ENCODE assay signal across 24 mouse cellular contexts in genomic region chr10:19530056-19530455, GRCm38 (mm10).
A peak's percentile ranks its signal among the peaks of the same experiment; 100 is the strongest.
DNase-seq lines count a peak whose midpoint lies in the region; ATAC-seq lines count a peak whose summit lies in the region.
"Had no signal": no experiment of that assay in that cellular context is flagged by ENCODE, and none has a peak within 500 bp of the region (broad histone marks: within the 10 kb centered on the region; RNA-seq: fewer than 3 reads in every experiment).

No protein-coding gene starts in this region.

- H3K4me2 ChIP-seq in hindbrain, embryonic 11.5 days (replicated peaks; ENCODE audit: low read depth, low read length): no peak overlapping the region
- H3K4me2 ChIP-seq in neural tube, embryonic 15.5 days: no peak overlapping the region
- H3K4me2 ChIP-seq: embryonic facial prominence, embryonic 13.5 days; heart, embryonic 11.5 days; limb, embryonic 12.5 days; liver, embryonic 12.5 days; lung, embryonic 14.5 days; stomach, embryonic 15.5 days had no signal

- H3K27ac ChIP-seq in hindbrain, embryonic 11.5 days (ENCODE audit: low read depth, low read length): no peak overlapping the region
- no peak overlapping the region for H3K27ac ChIP-seq in neural tube, embryonic 15.5 days (replicated peaks)
- H3K27ac ChIP-seq: embryonic facial prominence, embryonic 13.5 days; kidney, postnatal 0 days; limb, embryonic 12.5 days; liver, embryonic 12.5 days; midbrain, embryonic 10.5 days; stomach, embryonic 15.5 days had no signal

- peak; percentile 30; the same call in 1 of the 2 replicates for ATAC-seq in megakaryocyte, adult 5-6 weeks (ENCODE audit: poor library complexity, severe bottlenecking)
- ATAC-seq in hindbrain, embryonic 11.5 days (ENCODE audit: low FRiP score): no peak
- no peak for ATAC-seq in neural tube, embryonic 15.5 days (ENCODE audit: low FRiP score)
- ATAC-seq: forebrain, embryonic 14.5 days; hindbrain, embryonic 16.5 days; liver, embryonic 12.5 days; Patski had no signal

- H3K4me3 ChIP-seq in hindbrain, embryonic 11.5 days (ENCODE audit: low read depth, low read length): no peak overlapping the region
- no peak overlapping the region for H3K4me3 ChIP-seq in neural tube, embryonic 15.5 days (replicated peaks)
- H3K4me3 ChIP-seq: embryonic facial prominence, embryonic 13.5 days; limb, embryonic 12.5 days; liver, embryonic 12.5 days; midbrain, embryonic 10.5 days; stomach, embryonic 15.5 days had no signal

- H3K9ac ChIP-seq in hindbrain, embryonic 11.5 days (ENCODE audit: low read depth, low read length): no peak overlapping the region
- no peak overlapping the region for H3K9ac ChIP-seq in neural tube, embryonic 15.5 days (replicated peaks)
- H3K9ac ChIP-seq: embryonic facial prominence, embryonic 13.5 days; limb, embryonic 12.5 days; liver, embryonic 12.5 days; lung, embryonic 14.5 days; stomach, embryonic 15.5 days had no signal

- no peaks in the 10 kb centered on the region for H3K9me3 ChIP-seq in hindbrain, embryonic 11.5 days (ENCODE audit: control insufficient read depth, low read length)
- H3K9me3 ChIP-seq in neural tube, embryonic 15.5 days (replicated peaks): no peaks in the 10 kb centered on the region
- H3K9me3 ChIP-seq: embryonic facial prominence, embryonic 13.5 days; limb, embryonic 12.5 days; liver, embryonic 12.5 days; midbrain, embryonic 10.5 days; stomach, embryonic 15.5 days had no signal

- H3K27me3 ChIP-seq in hindbrain, embryonic 11.5 days (ENCODE audit: control insufficient read depth, insufficient read depth, low read length): no peaks in the 10 kb centered on the region
- H3K27me3 ChIP-seq in neural tube, embryonic 15.5 days (replicated peaks): no peaks in the 10 kb centered on the region
- H3K27me3 ChIP-seq: embryonic facial prominence, embryonic 13.5 days; limb, embryonic 12.5 days; liver, embryonic 12.5 days; Patski; stomach, embryonic 15.5 days had no signal

- WGBS in hindbrain, embryonic 11.5 days: 92% methylated on average over 6 of the region's 6 CpGs
- 97% methylated on average over 6 of the region's 6 CpGs for WGBS in neural tube, embryonic 15.5 days

- H3K4me1 ChIP-seq in hindbrain, embryonic 11.5 days (replicated peaks; ENCODE audit: control insufficient read depth, insufficient read depth, low read length): no peaks in the 10 kb centered on the region
- no peaks in the 10 kb centered on the region for H3K4me1 ChIP-seq in neural tube, embryonic 15.5 days
- H3K4me1 ChIP-seq: embryonic facial prominence, embryonic 13.5 days; limb, embryonic 12.5 days; midbrain, embryonic 10.5 days; stomach, embryonic 15.5 days had no signal

- no peaks in the 10 kb centered on the region for H3K36me3 ChIP-seq in hindbrain, embryonic 11.5 days (ENCODE audit: control insufficient read depth, insufficient read depth, low read length)
- no peaks in the 10 kb centered on the region for H3K36me3 ChIP-seq in neural tube, embryonic 15.5 days
- H3K36me3 ChIP-seq: embryonic facial prominence, embryonic 13.5 days; limb, embryonic 12.5 days; liver, embryonic 12.5 days; midbrain, embryonic 10.5 days; stomach, embryonic 15.5 days had no signal

- DNase-seq in spleen, postnatal 36 days (ENCODE audit: low spot score in 2 of 2): peak; percentile 45 to 52
- no peak for DNase-seq in spleen, adult 12 weeks (ENCODE audit: low spot score)
- peak; percentile 78 for DNase-seq in thymus, postnatal 0 days (ENCODE audit: low spot score)
- DNase-seq in hindbrain, embryonic 11.5 days (ENCODE audit: low spot score): no peak
- no peak for DNase-seq in frontal cortex, postnatal 36 days (ENCODE audit: low spot score in 2 of 2)
- DNase-seq: adrenal gland, postnatal 25 days; cerebellum, adult 11-12 months; cerebellum, postnatal 14 days; kidney, adult 18-20 months; lung, embryonic 14.5 days; lung, postnatal 4 days; right cerebral cortex, postnatal 4 days had no signal

Comparison
In these comparisons a context has a peak if more than half of its experiments do, and no peak if none do; other contexts are left out.
1. DNase-seq: peak in spleen, postnatal 36 days (2 of 2) and thymus, postnatal 0 days (single experiment); none in spleen, adult 12 weeks (single experiment), hindbrain, embryonic 11.5 days (single experiment) and frontal cortex, postnatal 36 days (0 of 2).